Mouse (Mus musculus) frontal cortex, postnatal 10 days (tissue): Measurements from ENCODE around the gene Slit3.

Source experiments
- DNase-seq, 2 experiments: peaks; one replicate each; pipeline ENCODE4 v3.0.0; 2022; ENCODE audit warnings: low spot score in 2 of 2, mixed read lengths in 1 of 2

Slit3 gene

DNA sequence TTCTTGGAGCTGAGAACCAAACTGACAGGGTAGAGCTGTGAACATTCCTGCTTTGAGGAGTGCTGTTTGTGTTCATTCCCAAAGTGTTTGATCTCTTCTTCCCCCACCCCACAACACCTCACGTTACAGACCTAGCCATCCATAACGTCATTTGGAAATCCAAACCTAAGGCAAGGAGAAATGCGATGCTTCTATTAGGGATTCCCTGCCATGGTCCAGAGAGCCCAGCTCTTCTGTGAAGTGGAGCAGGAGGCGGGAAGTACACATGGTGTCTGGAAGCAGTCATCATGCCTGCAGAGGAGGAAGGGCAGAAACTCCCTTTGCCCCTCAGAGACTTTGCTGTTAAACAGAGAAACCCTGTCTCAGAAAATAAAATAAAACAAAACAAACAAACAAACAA lies 555.7 kb downstream of the Slit3 start:
- no peak for DNase-seq

DNA sequence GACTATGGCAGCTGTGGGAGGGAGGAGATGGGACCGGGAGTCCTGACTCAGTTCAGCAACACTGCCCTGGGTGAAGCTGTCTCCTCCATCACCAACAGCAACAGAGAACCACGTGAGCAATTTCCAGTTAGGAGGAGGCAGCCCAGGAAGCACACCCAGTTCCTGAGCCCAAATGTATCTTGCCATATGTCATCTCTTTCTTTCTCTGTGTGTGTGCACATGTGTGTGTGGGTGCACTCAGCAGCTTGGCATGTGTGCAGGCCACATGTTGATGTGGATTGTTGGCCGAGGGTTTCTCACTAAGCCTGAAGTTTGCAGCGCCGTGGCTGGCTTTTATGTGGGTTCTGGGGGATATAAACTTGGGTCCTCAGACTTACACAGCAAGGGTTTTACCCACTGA lies 559.0 kb downstream of the Slit3 start:
- peak in 1 of 2 experiments; percentile 42 for DNase-seq

DNA sequence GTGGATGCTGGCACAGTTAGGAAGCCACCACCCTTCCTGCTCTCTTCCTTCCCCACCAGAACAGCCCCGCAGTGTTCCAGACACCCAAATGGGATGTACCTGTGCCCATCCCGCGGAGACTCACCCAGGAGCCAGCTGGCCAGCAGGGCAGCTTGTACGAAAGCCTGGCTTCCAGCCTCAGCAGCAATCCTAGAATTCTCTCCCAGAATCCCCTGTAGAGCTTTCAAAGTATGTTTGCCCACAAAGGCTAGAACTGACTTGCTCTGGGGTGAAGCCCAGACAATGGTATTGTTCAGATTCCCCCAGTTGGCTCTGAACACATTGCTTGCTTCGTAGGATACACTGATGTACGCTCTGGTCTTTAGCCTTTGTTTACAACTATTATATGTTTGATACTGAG lies 566.3 kb downstream of the Slit3 start:
- DNase-seq, result no peak

DNA sequence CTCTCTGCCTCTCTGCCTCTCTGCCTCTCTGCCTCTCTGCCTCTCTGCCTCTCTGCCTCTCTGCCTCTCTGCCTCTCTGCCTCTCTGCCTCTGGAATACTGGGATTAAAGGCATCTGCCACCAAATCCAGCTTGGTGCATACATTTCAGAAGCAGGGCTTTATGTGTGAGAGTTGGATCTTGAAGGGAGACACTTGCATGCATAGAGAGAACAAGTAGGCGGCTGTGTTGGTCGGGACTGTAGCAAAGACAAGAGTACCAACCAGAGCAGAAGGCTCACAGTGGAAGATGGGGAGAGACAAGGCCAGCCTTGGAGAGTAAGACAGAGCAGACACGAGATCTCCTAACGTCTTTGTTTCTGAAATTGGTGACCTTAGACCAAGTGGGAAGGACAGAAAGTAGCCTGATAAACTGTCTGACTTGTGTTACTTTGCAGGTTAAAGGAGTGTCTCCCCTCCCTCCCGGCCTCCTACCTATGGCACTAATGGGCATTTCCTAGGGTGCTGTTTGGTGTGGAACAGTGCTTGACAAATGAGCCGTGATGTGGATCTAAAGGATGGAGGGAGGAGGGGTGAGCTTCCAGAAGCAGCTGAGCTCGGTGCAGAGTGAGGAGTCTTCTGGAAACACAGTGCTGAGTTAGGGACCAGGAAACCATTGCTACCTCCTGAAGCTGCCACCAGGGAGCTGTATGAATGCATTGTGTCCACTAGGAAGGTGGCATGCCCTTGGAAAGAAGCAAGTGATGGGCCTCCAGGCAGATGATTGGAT lies 569.7 kb downstream of the Slit3 start:
- DNase-seq, result no peak

DNA sequence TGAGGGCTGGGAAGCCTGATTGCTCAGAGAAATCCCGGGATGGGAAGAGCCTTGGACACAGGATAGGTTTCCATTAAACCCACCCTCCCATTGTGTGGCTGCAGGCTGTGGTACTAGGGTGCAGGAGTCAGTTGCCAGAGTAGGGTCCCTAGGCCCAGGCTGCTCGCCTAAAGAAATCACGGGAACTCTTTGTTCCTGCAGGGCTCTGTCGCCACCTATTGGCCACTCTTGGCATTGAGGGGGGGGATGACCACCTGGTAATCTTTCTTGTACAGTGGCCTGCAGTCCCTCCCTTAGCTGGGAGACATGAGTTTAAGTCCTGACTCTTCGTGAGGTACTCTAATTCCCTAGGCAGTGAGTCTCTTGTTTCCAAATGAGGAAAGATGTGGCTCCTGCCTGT lies 572.1 kb downstream of the Slit3 start:
- peak in 1 of 2 experiments; percentile 45 for DNase-seq

DNA sequence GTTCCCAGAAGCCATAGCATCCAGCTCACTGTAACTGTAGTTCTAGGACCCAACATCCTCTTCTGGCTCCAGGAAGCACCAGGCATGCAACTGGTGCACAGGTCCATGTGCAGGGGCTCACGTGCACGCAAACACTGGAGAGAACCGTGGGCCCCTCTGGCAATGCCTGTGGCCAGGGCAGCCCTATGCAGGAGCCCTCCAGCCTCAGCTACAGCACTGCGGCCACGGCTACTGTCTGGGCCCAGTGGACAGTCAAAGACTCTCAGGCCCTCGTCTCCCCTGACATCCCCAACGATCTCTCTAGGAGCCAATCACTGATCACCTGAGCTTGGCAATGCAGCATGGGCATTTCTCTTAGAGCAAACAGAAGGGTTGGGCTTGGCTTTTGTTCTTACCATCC lies 572.6 kb downstream of the Slit3 start:
- no peak for DNase-seq

DNA sequence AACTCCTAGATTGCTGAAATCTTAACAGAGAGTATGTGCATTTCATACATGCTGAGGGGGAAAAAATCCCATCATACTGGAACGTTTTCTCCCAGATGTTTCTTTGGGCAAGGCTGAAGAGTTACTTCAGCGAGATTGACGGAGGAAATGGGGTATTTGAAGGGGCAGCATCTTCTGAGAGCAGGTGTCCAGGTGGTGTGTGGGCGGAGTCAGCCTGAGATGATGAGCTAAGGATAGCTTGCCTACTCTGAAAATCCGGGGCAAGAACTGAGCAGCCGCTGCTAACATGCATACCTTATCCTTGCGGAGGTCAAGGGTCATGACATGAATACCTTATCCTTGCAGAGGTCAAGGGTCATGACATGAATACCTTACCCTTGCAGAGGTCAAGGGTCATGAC lies 576.5 kb downstream of the Slit3 start:
- no peak for DNase-seq

DNA sequence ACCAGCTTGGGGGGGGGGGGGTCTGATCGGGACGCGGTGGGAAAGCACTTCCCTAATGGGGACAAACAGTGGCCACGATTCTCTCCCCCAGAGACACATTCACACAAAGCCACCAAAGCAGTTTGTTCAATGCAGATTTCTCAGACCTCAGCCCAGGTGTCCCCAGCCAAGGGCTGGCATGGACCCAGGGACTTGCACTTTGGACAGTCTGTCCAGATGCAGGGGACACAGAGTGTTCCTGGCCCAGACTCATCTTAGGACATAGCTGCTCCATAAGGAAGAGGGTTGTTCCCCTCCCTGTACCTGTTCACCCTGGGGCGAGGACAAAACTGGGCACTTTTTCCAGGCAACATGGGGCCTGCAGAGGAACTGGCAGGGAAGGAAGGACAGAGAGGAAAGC lies 577.9 kb downstream of the Slit3 start:
- DNase-seq, result no peak

DNA sequence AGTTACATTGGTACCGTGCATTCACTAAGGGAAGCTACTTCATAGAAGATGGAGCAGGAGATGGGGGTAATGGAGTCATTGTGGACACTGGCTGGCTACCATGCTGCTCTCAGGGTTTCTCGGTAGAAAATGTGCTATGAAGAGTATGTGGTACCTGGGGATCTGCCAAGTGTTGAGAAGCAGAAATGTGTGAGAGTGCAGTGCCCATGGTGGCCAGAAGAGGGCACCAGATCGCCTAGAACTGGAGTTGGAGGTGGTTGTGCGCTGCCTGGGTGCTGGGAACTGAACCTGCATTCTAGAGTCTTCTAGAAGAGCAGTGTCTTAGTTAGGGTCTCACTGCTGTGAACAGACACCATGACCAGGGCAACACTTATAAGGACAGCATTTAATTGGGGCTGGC lies 582.4 kb downstream of the Slit3 start:
- no peak for DNase-seq

DNA sequence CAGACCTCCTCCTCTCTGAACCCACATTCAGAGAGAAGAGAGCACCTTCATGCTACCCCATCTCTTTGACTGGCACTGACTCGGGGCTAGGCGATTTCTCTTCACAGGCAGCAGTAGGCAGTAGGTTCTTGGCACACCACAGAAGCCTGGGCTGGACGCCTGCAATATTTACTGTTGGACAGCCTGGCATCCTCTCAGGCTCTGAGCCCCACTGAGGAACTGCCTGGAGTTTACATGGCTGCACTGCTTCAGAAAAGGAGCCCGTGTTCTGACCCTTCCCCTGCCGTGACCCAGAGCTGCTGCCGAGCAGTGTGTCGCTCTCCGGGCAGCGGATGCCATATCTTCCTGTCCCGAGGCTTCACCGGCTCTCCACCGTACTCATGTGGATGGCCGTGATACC lies 583.4 kb downstream of the Slit3 start:
- DNase-seq, result no peak

DNA sequence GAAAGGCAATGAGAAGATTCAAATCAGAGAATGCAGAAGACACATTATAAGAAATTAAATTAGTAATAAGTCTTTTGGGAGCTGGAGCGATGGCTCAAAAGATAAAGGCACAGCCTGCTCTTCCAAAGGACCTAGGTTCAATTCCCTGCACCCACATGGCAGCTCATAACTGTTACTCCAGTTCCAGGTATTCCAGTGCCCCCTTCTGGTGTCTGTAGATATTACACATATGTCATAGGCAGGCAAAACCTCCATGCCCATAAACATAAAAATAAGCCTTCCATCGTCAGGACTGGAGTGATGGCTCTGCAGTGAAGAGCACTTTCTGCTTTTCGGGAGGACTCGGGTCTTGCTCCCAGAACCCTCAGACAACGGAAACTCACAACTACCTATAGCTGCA lies 583.9 kb downstream of the Slit3 start:
- DNase-seq, result no peak

DNA sequence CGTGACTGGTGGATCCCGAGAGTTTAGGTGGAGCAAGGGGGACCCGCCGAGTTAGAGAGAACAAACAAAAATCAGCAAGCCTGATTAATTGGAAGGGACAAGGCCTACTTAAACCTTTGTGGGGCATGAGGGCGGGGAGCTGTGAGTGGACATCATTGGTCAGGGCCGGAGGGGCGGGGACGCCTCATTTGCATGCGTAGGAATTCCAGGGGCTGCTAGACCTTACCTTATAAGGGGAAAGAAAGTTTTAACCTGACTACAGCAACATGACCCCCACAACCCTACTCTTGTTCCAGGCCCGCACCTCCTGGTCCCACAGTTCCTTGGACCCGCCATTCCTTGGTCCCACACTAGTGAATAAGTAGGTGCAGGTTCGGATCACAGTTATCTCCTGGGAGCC lies 586.4 kb downstream of the Slit3 start:
- no peak for DNase-seq

DNA sequence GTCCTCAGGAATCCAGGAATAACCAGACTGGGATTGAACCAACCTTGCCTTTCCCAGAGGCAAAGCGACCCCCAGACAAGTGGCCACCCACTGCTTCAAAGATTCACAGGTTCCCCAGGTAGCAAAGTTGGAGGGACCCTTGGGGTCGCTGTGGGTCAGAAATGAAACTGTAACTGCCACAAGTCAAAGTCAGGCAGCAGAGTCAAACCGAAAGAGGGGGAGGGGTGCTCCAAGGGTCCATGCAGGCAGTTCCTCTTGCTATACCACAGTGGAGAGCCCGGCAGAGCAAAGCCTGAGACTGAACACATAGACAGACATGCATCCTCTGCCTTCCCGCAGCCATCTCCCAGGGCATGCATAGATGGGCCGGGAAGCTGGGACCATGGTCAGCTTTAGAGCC lies 590.3 kb downstream of the Slit3 start:
- no peak for DNase-seq

DNA sequence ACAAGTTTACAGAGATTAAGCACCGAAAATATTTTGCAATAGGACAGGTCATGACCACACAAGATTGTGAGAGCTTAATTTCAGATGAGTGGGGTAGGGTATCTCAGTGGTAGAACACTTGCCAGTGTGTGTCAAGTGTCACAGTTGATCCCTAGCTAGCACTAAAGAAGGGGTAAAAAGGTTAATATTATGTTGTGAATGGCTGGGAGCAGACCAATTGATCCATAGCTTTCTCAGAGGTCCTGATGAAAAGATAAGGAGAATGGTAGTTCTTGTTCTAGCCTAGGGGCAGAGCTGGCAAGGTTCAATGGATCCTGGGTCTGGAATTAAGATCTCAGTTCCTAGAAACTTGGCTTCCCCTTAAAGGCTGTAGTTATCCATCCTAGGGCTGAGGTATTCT lies 597.9 kb downstream of the Slit3 start:
- no peak for DNase-seq

DNA sequence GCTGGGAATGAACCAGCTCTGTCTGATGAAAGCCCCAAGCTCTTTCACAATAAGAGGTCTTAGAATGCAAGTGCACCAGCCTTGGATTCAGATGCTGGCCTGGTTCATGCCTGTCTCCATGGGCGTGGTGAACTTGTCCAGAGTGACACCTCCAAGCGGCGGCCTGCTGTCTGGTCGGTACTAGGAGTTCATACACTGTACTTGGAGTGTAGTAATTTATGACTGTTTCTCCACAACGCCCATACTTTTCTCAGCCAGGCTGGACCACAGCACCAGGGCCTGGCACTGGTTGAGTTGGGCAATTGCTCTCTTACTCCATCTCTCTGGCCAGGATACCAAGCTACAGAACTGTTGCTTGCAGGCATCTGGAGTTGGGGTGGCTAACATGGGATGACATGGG lies 602.9 kb downstream of the Slit3 start:
- DNase-seq, result no peak

DNA sequence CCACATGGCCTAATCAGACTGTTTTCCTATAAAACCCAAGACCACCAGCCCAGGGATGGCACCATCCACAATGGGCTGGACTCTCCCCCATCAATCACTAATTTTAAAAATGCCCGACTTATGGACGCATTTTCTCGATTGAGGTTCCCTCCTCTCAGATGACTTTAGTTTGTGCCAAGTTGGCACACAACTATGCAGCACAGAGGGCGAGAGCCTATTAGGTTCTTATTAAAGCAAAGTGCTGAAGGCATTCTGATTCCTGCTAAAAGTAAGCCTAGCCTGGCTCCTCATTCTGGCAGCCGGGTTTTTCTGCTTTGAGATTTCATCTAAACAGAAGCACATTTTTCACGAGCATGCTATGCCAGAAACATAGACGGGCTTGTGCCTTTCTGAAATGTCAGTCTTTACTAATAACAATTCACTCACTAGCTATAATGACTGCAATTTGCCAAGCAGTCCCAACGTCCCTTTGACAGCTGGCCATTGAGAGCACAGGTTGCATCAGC lies 605.4 kb downstream of the Slit3 start:
- no peak for DNase-seq

DNA sequence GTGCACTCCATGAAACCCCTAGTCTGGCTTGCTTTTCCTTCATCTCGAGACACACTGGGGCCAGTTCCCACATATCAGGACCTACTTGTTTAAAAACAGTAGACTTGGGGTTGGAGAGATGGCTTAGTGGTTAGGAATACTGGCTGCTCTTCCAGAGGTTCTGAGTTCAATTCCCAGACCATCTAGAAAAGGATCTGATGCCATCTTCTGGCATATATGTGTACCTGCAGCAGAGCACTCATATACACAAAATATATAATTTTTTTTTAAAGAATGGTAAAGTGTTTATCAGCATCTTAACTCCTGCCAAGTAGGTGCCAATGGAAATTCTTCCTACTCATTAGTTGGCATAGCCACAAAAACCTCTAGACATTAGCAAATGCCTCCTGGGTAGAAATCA lies 607.2 kb downstream of the Slit3 start:
- DNase-seq, result no peak

DNA sequence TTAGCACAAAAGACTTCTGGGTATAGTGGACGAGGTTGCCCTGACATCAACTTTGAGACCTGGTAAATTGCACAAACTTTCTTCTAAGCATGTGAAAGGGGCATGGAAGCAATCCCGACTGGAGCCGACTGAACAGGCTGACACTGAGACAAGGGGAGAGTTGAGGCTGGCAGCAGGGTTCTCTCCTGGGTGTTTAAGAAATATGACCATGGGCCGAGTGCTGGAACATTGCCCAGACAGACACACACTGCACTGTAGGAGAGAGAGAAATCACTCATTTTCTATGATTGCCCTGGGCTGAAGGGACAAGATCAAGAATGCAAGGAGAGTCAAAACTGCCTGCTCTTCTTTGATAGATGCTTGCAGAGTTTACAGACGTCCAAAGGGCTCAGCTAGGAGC lies 608.2 kb downstream of the Slit3 start:
- DNase-seq, result no peak

DNA sequence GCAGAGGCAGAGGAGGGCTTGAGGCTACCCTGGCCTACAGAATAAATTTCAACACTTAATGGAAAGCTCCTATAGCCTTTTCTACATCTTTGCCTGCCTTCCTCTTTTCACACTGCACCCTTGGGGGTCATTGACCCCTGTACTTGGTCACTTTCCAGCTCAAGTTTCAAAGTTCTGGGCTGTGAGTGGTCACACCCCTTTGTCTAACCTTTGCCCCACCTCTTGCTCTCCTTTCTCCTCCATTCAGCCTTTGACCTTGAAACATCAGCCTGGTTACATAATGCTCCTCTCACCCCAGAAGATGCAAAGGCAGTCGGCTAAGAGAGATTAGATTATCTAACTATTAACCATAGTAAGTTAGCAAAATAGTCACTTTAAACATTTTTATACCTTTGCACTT lies 611.3 kb downstream of the Slit3 start:
- no peak for DNase-seq

DNA sequence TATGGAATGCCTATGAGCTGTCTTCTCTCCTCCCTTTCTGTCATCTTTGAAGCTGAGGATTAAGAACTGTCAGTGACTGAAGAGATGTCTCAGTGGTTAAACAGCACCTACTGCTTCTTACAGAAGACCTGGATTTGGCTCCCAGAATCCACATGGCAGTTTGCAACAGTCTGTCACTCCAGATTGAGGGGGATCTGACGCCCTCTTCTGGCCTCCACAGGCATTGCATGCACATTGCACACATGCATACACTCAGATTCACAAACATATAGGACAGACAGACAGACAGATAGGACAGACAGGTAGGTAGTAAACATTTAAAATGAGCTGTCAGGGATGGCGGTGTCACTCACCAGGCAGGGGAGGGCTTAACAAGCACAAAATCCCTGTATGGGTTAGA lies 615.8 kb downstream of the Slit3 start:
- no peak for DNase-seq

DNA sequence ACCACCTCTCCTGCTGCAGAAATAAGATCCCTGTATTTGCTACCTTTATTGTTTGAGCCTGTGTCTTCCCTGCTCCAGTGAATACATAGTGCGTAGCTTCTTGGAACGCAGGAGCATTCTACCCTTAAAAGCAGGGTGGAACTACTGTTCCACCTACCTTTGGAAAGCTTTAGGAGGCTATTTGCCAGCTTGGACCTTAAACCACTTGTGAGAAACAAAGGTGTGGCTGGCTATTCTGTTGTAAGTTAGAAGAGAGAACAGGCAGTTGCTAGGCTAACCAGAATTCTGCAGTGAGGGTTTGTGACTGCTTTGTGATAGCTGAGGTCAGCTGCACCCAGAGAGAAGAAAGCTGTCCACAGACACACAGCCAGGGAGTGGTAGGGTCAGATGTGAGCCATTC lies 616.2 kb downstream of the Slit3 start:
- DNase-seq, result no peak

DNA sequence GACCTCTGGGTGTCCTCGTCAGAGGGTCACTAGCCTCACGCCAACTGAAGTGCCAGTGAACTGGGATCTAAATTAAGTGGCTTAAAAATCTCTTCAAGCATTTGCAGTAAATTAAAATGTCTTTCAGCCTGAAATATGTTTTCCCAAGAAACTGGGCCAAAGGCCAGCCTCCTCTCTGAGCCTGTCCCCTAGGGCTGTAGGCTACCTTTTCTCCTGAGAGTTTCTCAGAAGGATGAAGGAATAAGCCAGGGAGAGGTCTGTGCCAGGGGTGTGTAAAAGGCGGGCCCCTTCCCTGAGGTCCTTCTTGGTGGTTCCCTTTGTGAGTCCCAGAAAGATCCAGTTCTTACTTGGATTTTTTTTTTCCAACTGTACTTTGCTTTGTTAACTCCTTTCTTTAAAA lies 617.1 kb downstream of the Slit3 start:
- DNase-seq, result no peak

DNA sequence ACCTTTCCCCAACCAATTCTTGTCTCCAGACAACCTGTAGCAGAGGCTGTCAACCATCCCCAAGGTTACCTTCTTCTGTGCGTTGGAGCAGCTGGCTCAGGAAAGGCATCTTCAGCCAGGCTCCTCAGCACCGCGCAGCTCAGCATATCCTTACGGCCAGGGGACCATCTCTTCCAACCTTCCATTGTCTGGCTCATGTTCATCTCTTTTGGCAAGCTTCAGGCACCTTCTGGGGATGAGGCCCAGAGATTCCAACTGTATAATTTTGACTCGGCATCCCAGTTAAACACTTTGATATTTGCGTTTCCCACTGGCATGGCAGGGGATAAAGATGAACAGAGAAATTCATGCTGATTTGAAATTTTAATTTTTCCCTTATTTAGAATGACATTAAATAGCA lies 622.6 kb downstream of the Slit3 start:
- DNase-seq, result no peak

DNA sequence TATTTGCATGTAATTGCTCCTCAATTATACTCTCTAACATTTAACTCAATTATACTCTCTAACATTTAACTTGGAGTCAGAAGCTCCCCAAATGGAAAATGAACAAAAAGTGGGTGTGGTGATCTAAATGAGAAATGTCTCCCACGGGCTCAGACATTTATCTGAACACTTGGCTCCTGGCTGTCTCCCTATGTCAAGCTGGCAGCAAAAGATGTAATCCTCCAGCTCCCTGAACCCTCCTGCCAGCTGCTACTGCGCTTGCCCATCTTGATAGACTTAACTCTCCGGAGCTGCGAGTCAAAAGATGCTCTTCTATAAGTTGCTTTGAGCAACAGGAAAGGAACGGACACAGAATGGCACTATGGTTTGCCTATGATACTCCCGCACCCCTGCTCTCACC lies 623.5 kb downstream of the Slit3 start:
- no peak for DNase-seq
